Mouse (Mus musculus) lung, postnatal 25 days (tissue): ENCODE results near the gene Aifm2.

Experiments used
- DNase-seq: peaks from one replicate; pipeline ENCODE4 v3.0.0; 2022; ENCODE audit warnings: low spot score

Gene Aifm2

DNA sequence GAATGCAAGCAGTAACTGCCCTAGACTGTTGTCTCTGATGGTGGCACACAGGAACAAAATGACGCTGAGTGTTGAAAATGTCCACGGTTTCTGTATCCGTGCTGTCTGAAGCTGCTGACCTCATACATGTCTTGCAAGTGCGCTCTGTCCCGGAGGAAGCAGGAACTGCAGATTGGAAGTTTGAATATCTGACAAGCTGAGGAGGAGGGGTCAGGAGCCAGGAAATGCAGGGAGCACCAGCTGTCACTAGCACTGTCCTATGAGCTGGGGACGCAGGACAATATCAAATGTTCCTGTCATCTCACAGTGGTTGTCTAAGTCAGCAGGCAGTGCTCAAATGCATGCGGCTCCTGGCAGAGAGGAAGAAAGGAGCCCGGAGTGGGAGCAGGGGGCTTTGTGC lies 49.6 kb downstream of the Aifm2 start:
- peak; percentile 35 for DNase-seq

DNA sequence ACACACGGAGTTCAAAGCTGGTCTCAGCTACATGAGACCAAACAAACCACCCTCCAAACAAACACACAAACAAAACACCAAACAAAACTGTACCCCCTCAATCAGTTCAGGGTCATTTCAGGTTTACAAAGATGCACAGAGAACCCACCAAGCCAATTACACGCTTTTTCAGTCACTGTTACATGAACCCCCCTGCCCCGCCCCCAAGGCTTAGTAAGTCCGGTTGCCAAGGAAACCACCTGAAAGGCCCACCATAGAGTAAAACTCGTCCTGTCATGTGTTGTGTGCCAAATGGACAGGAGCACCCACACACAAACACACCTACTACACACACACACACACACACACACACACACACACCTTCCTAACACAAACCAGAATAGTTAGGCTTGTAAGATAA lies 50.5 kb downstream of the Aifm2 start:
- DNase-seq = no peak

DNA sequence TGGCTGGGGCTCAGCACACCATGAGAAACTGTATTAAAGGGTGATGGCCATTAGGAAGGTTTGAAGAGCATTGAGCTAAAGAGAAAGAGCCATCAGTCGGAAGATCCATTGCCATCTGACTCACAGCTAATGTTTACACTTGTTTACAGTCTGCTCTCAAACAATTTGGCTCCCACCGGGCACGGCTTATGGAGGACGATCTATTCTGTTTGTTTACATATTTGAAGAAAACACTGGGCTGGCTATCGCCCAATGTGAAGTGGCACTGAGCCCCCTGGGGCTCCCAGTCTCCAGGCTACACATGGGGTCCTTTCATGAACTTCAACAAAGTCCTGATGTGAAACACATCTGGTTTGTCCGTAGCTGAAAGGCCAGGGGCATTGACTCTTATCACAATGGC lies 51.7 kb downstream of the Aifm2 start:
- DNase-seq = no peak

DNA sequence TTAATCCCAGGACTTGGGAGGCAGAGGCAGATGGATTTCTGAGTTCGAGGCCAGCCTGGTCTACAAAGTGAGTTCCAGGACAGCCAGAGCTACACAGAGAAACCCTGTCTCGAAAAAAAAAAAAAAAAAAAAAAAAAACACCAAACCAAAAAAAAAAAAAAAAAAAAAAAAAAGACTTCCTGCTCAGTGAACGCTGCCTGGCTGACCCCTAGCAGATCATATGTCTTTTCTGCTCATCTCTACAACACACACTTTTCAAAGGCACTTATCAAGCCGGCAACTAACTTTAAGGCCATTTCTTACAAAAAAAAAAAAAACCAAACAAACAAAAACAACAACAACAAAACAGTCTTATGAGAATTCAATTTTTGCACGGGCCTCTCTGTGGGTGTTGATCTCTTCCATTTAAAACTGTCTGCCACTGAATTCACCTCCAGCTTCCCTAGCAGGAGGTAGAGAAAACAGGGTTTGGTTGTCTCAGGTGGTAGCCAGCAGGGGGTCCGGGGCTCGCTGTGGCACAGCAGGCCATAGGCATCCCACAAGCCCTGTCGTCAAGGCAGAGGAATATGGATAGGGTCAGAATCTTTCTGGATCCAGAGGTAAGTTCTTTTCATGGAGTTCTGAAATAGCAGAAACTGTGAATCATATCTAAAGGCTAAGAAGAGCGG lies 66.5 kb downstream of the Aifm2 start:
- no peak for DNase-seq

DNA sequence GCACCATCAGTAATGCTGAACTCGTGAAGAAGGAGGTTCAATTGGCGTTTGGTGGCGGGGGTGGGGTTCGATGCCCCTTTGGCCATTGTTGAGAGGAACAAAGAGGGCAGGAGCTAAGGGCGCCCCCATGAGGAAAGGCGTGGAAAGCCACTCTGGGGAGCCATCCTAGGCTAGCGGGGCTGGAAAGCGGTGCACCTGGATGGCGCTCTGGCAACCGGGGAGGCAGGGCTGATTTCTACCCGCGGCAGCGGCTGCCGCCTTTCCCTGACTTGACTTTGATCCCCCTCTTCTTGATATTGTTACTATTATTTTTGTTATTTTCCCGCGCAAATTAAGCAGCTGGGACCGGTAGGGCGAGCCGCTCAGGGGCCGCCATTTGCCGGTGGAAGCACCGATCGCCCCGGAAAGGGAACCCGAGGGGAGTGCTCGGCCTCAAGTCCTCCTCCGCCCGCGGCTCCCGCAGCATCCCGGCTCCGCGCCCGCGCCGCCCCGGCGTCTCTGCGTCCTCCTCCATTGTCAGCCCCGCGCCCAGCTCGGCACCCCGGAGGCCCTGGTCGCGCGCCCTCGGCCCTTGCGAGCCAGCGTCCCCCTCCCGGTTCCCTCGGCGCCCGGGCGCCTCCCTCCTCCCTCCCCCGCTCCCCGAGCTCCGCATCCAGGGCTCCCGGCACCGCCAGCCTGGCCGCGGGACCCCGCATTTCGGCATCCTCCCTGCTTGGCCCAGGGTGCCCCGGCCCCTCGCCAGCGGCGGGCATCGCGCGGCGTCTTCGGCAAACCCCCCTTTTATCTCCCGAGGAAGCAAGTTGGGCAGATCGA lies 67.9 kb downstream of the Aifm2 start:
- DNase-seq = peak; percentile 41

DNA sequence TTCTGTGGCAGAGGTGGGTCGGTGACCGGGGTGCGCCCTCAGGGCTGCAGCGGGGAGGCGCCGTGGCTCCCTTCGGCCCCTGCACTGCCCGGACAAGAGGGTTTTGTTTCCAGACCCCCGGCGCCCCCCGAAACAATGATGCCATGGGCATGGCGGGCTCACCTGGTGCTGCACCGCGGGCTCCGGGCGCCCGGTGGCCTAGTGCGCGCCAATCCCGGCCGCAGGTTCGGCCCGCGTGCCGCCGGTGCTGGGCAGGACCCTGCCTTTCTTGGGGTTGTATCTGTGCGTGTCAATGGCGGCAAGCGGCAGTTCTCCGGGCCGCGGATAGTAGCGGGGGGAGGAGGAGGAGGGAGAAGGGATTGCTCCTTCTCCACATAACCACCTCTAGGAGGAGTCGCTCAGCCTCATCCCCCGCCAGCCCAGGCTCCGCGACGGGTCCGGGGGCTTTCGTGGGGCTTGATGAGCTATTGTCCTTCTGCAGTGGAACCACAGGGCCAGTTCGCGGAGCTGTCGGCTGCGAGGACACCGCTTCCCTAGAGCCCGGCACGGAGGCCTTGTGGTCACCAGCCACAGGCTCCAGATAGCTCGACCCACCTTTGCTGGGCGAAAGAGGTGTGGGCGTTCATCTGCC lies 68.7 kb downstream of the Aifm2 start, which contains the start of gene H2afy2:
H2afy2 (minus strand) TSS at position 527 of the 631 bp plus-strand sequence.
- peak; percentile 44 for DNase-seq

DNA sequence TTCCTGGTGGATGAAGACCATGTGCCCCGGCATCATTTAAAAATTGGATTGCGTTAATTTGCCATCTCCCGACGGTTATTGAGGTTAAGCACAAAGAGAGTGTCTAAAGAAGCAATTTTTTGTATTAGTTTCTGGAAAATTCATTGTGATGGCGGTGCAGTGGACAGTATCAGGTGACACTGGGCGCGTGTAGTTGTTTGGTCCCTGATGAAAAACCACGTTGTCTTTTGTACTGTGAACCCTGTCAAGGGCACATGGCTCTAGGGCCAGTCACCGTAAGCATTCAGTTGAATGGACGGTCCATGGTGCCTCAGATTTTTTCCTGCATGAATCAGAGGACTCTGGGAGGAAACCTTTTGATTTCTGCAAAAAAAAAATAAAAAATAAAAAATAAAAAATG lies 69.4 kb downstream of the Aifm2 start:
- DNase-seq = no peak

DNA sequence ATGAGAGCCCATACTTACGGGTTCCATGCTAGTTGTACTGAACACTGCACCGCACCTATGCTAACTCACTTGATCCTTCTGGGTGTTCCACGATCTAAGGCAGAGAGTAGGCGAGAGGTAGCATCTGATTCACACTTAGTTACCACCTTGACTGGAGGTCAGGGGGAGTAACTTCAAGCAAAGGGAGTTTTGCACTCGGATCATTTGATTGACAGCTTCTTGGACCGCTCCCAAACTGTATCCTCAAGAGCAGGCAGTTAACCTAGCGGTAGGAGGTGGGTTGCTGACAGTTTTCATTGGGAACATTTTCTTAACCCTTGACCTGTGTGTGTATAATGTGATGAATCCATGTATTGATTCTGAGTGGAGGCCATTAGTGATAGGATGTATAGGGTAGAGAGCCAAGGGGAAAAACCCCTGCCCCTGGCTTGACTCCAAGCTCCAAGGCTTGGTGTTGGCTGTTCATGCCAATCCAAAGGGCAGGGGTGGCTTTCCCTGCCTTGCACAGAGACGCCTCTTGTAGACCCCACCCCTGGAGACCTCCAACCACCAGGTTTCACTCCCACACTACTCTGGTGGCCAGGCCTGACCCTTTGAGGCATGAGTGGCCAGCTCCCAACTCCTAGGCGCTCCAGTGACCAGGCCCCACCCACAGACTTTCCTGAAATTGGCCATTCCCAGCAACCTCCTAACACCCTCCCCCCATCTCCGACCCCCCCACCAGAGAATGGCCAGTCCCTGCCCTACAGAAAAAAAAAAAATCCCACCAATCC lies 72.7 kb downstream of the Aifm2 start:
- no peak for DNase-seq

DNA sequence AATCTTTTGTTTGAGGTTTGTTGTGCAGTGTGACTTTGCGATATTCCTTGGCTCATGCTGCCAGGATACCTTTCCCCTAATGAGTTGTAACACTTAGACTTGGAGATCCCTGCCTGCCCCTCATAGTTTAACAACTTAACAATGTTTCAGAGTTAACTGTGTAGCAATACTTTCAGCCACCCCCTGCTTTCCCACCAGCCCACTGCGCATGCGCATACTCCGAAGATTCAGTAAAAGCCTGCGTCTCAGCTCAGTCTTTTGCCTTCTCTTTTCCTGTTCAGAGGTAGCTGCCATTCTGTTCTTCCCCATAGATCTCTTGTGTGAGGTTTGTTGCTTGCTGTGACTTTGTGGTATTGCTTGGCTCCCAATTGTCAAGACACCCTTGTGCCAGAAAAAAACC lies 73.4 kb downstream of the Aifm2 start:
- DNase-seq = no peak
